ENCODE assay signal across 16 mouse cellular contexts in genomic region chr8:55754189-55754588, GRCm38 (mm10).
DNase-seq lines count a peak whose midpoint lies in the region; ATAC-seq and TF ChIP-seq lines count a peak whose summit lies in the region.
"Had no signal": no experiment of that assay in that cellular context is flagged by ENCODE, and none has a peak within 500 bp of the region (broad histone marks: within the 10 kb centered on the region; RNA-seq: fewer than 3 reads in every experiment).

No protein-coding gene starts in this region.

- H3K9me3 ChIP-seq in lung, embryonic 14.5 days (ENCODE audit: low read depth, low read length) = no peaks in the 10 kb centered on the region
- H3K9me3 ChIP-seq in limb, embryonic 14.5 days (ENCODE audit: control insufficient read depth, low read length) = no peaks in the 10 kb centered on the region
- H3K9me3 ChIP-seq: forebrain, embryonic 15.5 days; liver, embryonic 12.5 days had no signal

- no peak for TF ChIP-seq POLR2A in limb, embryonic 14.5 days (IDR thresholded peaks at IDR 0.05; ENCODE audit: borderline replicate concordance, extremely low read depth, insufficient read depth, insufficient read length)

- 48% methylated on average over 6 of the region's 6 CpGs for WGBS in lung, embryonic 14.5 days
- WGBS in limb, embryonic 14.5 days = 57% methylated on average over 6 of the region's 6 CpGs

- no peak for ATAC-seq in lung, embryonic 14.5 days (ENCODE audit: insufficient read depth)
- ATAC-seq in limb, embryonic 14.5 days (ENCODE audit: low FRiP score, low read depth) = no peak
- ATAC-seq: activated CD4-positive, CD25-positive, alpha-beta regulatory T cell, adult 4 months; forebrain, embryonic 15.5 days; hindbrain, embryonic 16.5 days; liver, embryonic 12.5 days had no signal

- no peak overlapping the region for H3K27ac ChIP-seq in lung, embryonic 14.5 days (ENCODE audit: low read depth)
- no peak overlapping the region for H3K27ac ChIP-seq in limb, embryonic 14.5 days (replicated peaks; ENCODE audit: low read depth, low read length)
- H3K27ac ChIP-seq: forebrain, embryonic 15.5 days; liver, embryonic 12.5 days had no signal

- no peak overlapping the region for H3K4me2 ChIP-seq in lung, embryonic 14.5 days
- H3K4me2 ChIP-seq in limb, embryonic 14.5 days (replicated peaks; ENCODE audit: low read depth, low read length, severe bottlenecking) = no peak overlapping the region
- H3K4me2 ChIP-seq: forebrain, embryonic 15.5 days; liver, embryonic 12.5 days had no signal

- DNase-seq in embryo, embryonic 10 days (ENCODE audit: low spot score) = peak; percentile 45
- no peak for DNase-seq in embryo, embryonic 9.5 days (ENCODE audit: extremely low spot score)
- peak; percentile 26 for DNase-seq in lung, embryonic 14.5 days
- DNase-seq in lung, postnatal 14 days = no peak
- peak; percentile 31 for DNase-seq in embryo, embryonic 11 days
- peak; percentile 61 for DNase-seq in limb, embryonic 14.5 days (ENCODE audit: low spot score)
- DNase-seq in cerebellum, adult 18-20 months = no peak
- no peak for DNase-seq in right cerebral cortex, postnatal 36 days (ENCODE audit: low spot score in 2 of 2)
- DNase-seq: cerebellum, postnatal 25 days; heart, postnatal 10 days; right cerebral cortex, postnatal 25 days had no signal

- H3K9ac ChIP-seq in lung, embryonic 14.5 days = no peak overlapping the region
- no peak overlapping the region for H3K9ac ChIP-seq in limb, embryonic 14.5 days (ENCODE audit: low read depth, low read length, severe bottlenecking)
- H3K9ac ChIP-seq: forebrain, embryonic 15.5 days; liver, embryonic 12.5 days had no signal

- TF ChIP-seq CTCF in lung, embryonic 14.5 days (IDR thresholded peaks at IDR 0.05; ENCODE audit: low read depth) = no peak

- no peak overlapping the region for H3K4me3 ChIP-seq in lung, embryonic 14.5 days (ENCODE audit: low read depth, low read length)
- no peak overlapping the region for H3K4me3 ChIP-seq in limb, embryonic 14.5 days (replicated peaks; ENCODE audit: low read length)
- H3K4me3 ChIP-seq: forebrain, embryonic 15.5 days; liver, embryonic 12.5 days; megakaryocyte, embryonic 14.5 days had no signal

- no peaks in the 10 kb centered on the region for H3K4me1 ChIP-seq in lung, embryonic 14.5 days (ENCODE audit: insufficient read depth)
- no peaks in the 10 kb centered on the region for H3K4me1 ChIP-seq in limb, embryonic 14.5 days (ENCODE audit: control insufficient read depth, insufficient read depth, low read length)
- H3K4me1 ChIP-seq: forebrain, embryonic 15.5 days; liver, embryonic 12.5 days; megakaryocyte, embryonic 14.5 days had no signal

- H3K27me3 ChIP-seq in lung, embryonic 14.5 days (ENCODE audit: insufficient read depth, low read length) = no peaks in the 10 kb centered on the region
- H3K27me3 ChIP-seq in limb, embryonic 14.5 days (ENCODE audit: control insufficient read depth, insufficient read depth, low read length) = no peaks in the 10 kb centered on the region
- H3K27me3 ChIP-seq: forebrain, embryonic 15.5 days; liver, embryonic 12.5 days; megakaryocyte, embryonic 14.5 days had no signal

- no peaks in the 10 kb centered on the region for H3K36me3 ChIP-seq in lung, embryonic 14.5 days (ENCODE audit: insufficient read depth)
- H3K36me3 ChIP-seq in limb, embryonic 14.5 days (ENCODE audit: control insufficient read depth, insufficient read depth, low read length) = no peaks in the 10 kb centered on the region
- H3K36me3 ChIP-seq: forebrain, embryonic 15.5 days; liver, embryonic 12.5 days had no signal

Comparison
In these comparisons a context has a peak if more than half of its experiments do, and no peak if none do; other contexts are left out.
1. DNase-seq: peak in embryo, embryonic 10 days (single experiment), lung, embryonic 14.5 days (single experiment), embryo, embryonic 11 days (single experiment) and limb, embryonic 14.5 days (single experiment); none in embryo, embryonic 9.5 days (single experiment), lung, postnatal 14 days (single experiment), cerebellum, adult 18-20 months (0 of 2) and right cerebral cortex, postnatal 36 days (0 of 2).